Mouse (Mus musculus) erythroid progenitor cell, adult 5-6 weeks (primary cell): ENCODE measurements at regions not wholly inside any gene's neighbourhood (a gene's known extent, or its start where the extent isn't known, plus 50 kb on each side); places are given as distances from the start of the nearest gene placed in this dataset.
"Not testable (repeated sequence)": the region's sequence is repeated elsewhere in the genome, so short reads cannot be mapped to it uniquely, and the experiment has no call there.

Experiments
- ATAC-seq: replicated peaks from 2 replicates; pipeline ENCODE4 v1.8.0; 2016; ENCODE audit warnings: moderate number of reproducible peaks, mild to moderate bottlenecking, moderate TSS enrichment, inconsistent platforms; ENCODE audit not compliant: poor library complexity, low FRiP score, severe bottlenecking

- ATAC-seq = peak; percentile 57
Observed at GRCm38 (mm10) chr10:111587891-111588611, 82.0 kb downstream of the Phlda1 start.

GRCm38 (mm10) chr10:111589186-111589585, 83.1 kb downstream of the Phlda1 start:
- ATAC-seq = no peak

GRCm38 (mm10) chr10:111592416-111593149, 86.5 kb downstream of the Phlda1 start:
- no peak for ATAC-seq

- no peak for ATAC-seq
Observed at GRCm38 (mm10) chr10:111593280-111593679, 87.2 kb downstream of the Phlda1 start.

- no peak for ATAC-seq
Observed at GRCm38 (mm10) chr10:111594171-111594570, 88.1 kb downstream of the Phlda1 start.

- no peak for ATAC-seq
Observed at GRCm38 (mm10) chr10:111594651-111595050, 88.6 kb downstream of the Phlda1 start.

GRCm38 (mm10) chr10:111595513-111595995, 89.5 kb downstream of the Phlda1 start:
- no peak for ATAC-seq

GRCm38 (mm10) chr10:111598650-111599049, 92.6 kb downstream of the Phlda1 start:
- no peak for ATAC-seq

GRCm38 (mm10) chr10:111599297-111600250, 93.5 kb downstream of the Phlda1 start:
- no peak for ATAC-seq

GRCm38 (mm10) chr10:111600251-111600620, 94.2 kb downstream of the Phlda1 start:
- no peak; the same call in 1 of the 2 replicates for ATAC-seq

- no peak for ATAC-seq
Observed at GRCm38 (mm10) chr10:111600677-111601099, 94.6 kb downstream of the Phlda1 start.

GRCm38 (mm10) chr10:111603166-111603565, 97.1 kb downstream of the Phlda1 start:
- no peak for ATAC-seq

GRCm38 (mm10) chr10:111607381-111607780, 101.3 kb downstream of the Phlda1 start:
- not testable (repeated sequence) for ATAC-seq

- no peak for ATAC-seq
Observed at GRCm38 (mm10) chr10:111608385-111609093, 102.5 kb downstream of the Phlda1 start.

GRCm38 (mm10) chr10:111609889-111610288, 103.8 kb downstream of the Phlda1 start:
- ATAC-seq = no peak

GRCm38 (mm10) chr10:111619627-111620270, 113.7 kb downstream of the Phlda1 start:
- ATAC-seq = no peak

GRCm38 (mm10) chr10:111620927-111621676, 115.0 kb downstream of the Phlda1 start:
- ATAC-seq = no peak

- no peak for ATAC-seq
Observed at GRCm38 (mm10) chr10:111622789-111623188, 116.7 kb downstream of the Phlda1 start.
